Mouse (Mus musculus): Measurements from ENCODE around the gene Lcp2. TPM values are rescaled to one million over a fixed set of nuclear protein-coding genes. Genes with fewer than 3 reads are reported as not detected.

Gene Lcp2
- total and polyA plus RNA-seq, 3 experiments = 19.4 to 24.0 (median 20.1) TPM

DNA sequence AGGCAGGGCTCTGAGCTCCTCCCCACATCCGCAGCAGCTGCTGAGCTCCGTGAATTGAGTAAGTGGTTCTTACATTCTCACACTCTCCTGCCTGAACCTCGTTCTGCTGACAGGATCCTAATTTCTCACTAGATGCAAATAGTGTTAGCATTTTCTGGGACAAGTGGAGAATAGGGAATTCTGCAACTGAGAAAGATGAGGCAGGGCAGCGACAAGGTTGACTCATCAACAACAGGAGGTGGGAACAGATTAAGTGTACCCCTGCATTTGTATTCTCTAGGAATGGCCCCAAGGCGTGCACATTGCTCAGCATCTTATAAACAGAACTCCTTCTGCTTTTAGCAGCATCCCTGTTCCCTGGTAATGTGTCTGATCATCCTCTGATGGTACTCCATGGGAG, 6.7 kb upstream of the Lcp2 start:
- Histone ChIP-seq H3K27ac (ENCODE audit: insufficient read depth, low read depth) (no peak overlapping the region), H3K9me3 (replicated peaks; ENCODE audit: low read length) (no peaks in the 10 kb centered on the region), H3K79me2 (replicated peaks; ENCODE audit: control insufficient read depth, extremely low read depth, insufficient read depth, poor library complexity, severe bottlenecking) (no peaks in the 10 kb centered on the region), H3K4me2 (ENCODE audit: insufficient read depth, low read depth, poor library complexity, severe bottlenecking) (no peak overlapping the region), H3K4me3 (replicated peaks in 1 of 3; ENCODE audit: low read depth in 2 of 3, low read length in 2 of 3, poor library complexity in 1 of 3) (no peak overlapping the region), H3K36me3 (replicated peaks in 1 of 2; ENCODE audit: control insufficient read depth in 1 of 2, insufficient read depth in 1 of 2, low read length in 1 of 2) (no peaks in the 10 kb centered on the region), H3K27me3 (replicated peaks) (no peaks in the 10 kb centered on the region), H3K4me1 (ENCODE audit: control insufficient read depth in 1 of 2, insufficient read depth in 2 of 2) (peaks cover 17 to 27% of the 10 kb centered on the region in 2 experiments), H3K9ac (ENCODE audit: insufficient read depth, low read depth) (no peak overlapping the region)
- dilution Hi-C loops (cut with MboI; ENCODE audit: extremely low pct_ligation_motif_present, extremely low pct_unique_long_range_greater_than_20kb, low sequenced_read_pairs) (no loop called here), in situ Hi-C loops (cut with MboI; ENCODE audit: low pct_ligation_motif_present, low pct_unique_long_range_greater_than_20kb, low sequenced_read_pairs) (no loop called here)
- DNase-seq (ENCODE audit: extremely low read depth) = no peak
- TF ChIP-seq JUND (conservative IDR thresholded peaks at IDR 0.05; ENCODE audit: low read depth, low read length) (no peak), CHD1 (IDR thresholded peaks at IDR 0.05; ENCODE audit: low read depth, low read length) (no peak), SIN3A (IDR thresholded peaks at IDR 0.05; ENCODE audit: low read length) (no peak), EP300 (IDR thresholded peaks at IDR 0.05; ENCODE audit: low read length) (no peak), ZNF384 (IDR thresholded peaks at IDR 0.05; ENCODE audit: low read depth, low read length) (no peak), MAX (IDR thresholded peaks at IDR 0.05; ENCODE audit: low read length) (no peak), BHLHE40 (IDR thresholded peaks at IDR 0.05; ENCODE audit: low read depth, low read length) (no peak), ELF1 (IDR thresholded peaks at IDR 0.05; ENCODE audit: low read depth, low read length) (no peak), MXI1 (IDR thresholded peaks at IDR 0.05; ENCODE audit: low read depth, low read length) (no peak), CHD2 (IDR thresholded peaks at IDR 0.05; ENCODE audit: low read length) (no peak), MAZ (IDR thresholded peaks at IDR 0.05; ENCODE audit: low read depth, low read length) (no peak), NELFE (IDR thresholded peaks at IDR 0.05; ENCODE audit: low read depth, low read length) (no peak), TBP (conservative IDR thresholded peaks at IDR 0.05; ENCODE audit: low read depth, low read length) (no peak), GABPA (IDR thresholded peaks at IDR 0.05; ENCODE audit: insufficient replicate concordance, low read depth, low read length) (no peak), KAT2A (IDR thresholded peaks at IDR 0.05; ENCODE audit: insufficient replicate concordance, low read length) (no peak), USF2 (conservative IDR thresholded peaks at IDR 0.05; ENCODE audit: low read depth, low read length) (no peak), ETS1 (conservative IDR thresholded peaks at IDR 0.05; ENCODE audit: low read depth, low read length) (no peak), ZKSCAN1 (IDR thresholded peaks at IDR 0.05; ENCODE audit: borderline replicate concordance, low read depth, low read length) (no peak), MAFK (IDR thresholded peaks at IDR 0.05; ENCODE audit: insufficient replicate concordance, low read length) (no peak)

DNA sequence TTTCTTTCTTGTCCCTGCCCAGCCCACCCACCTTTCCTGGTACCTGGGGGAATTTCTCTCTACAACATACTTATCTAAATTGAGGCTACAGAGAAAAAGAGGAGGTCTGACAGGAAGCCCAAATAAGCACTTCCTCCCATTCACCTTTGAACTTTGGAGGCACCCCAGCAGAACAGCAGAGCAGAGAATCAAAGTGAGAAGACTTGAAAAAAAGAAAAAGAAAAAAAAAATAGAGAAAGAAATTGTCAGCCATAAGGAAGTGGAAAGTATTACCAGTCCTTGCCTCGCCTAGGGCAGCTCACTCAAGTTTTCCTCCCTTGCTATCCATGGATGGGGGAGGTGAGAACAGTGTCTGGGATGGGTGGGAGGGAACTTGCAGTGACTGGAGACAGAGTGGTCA, 3.9 kb upstream of the Lcp2 start:
- peaks cover 13 to 37% of the 10 kb centered on the region in 2 experiments for H3K4me1 ChIP-seq (ENCODE audit: control insufficient read depth in 1 of 2, insufficient read depth in 2 of 2)
- H3K79me2 ChIP-seq (replicated peaks; ENCODE audit: control insufficient read depth, extremely low read depth, insufficient read depth, poor library complexity, severe bottlenecking) = peaks cover 3% of the 10 kb centered on the region
- DNase-seq (ENCODE audit: extremely low read depth) = no peak
- H3K9me3 ChIP-seq (replicated peaks; ENCODE audit: low read length) = no peaks in the 10 kb centered on the region
- H3K4me3 ChIP-seq (replicated peaks in 1 of 3; ENCODE audit: low read depth in 2 of 3, low read length in 2 of 3, poor library complexity in 1 of 3) = no peak overlapping the region
- no peak overlapping the region for H3K4me2 ChIP-seq (ENCODE audit: insufficient read depth, low read depth, poor library complexity, severe bottlenecking)
- dilution Hi-C loops (cut with MboI; ENCODE audit: extremely low pct_ligation_motif_present, extremely low pct_unique_long_range_greater_than_20kb, low sequenced_read_pairs) (no loop called here), in situ Hi-C loops (cut with MboI; ENCODE audit: low pct_ligation_motif_present, low pct_unique_long_range_greater_than_20kb, low sequenced_read_pairs) (no loop called here)
- H3K27ac ChIP-seq (ENCODE audit: insufficient read depth, low read depth) = no peak overlapping the region
- H3K9ac ChIP-seq (ENCODE audit: insufficient read depth, low read depth) = 0 out of 2 replicates have a peak overlapping the region, but pooled peaks have one; percentile 6
- no peaks in the 10 kb centered on the region for H3K36me3 ChIP-seq (replicated peaks in 1 of 2; ENCODE audit: control insufficient read depth in 1 of 2, insufficient read depth in 1 of 2, low read length in 1 of 2)
- no peaks in the 10 kb centered on the region for H3K27me3 ChIP-seq (replicated peaks)
- TF ChIP-seq IRF4 (IDR thresholded peaks at IDR 0.05; ENCODE audit: low read depth, low read length) (peak; percentile 46; the same call in 1 of the 2 replicates), JUND (conservative IDR thresholded peaks at IDR 0.05; ENCODE audit: low read depth, low read length) (0 out of 2 replicates have a peak, but pooled peaks have one; percentile 50), TCF12 (IDR thresholded peaks at IDR 0.05; ENCODE audit: low read depth, low read length) (no peak), RAD21 (IDR thresholded peaks at IDR 0.05; ENCODE audit: low read depth, low read length) (no peak), MAZ (IDR thresholded peaks at IDR 0.05; ENCODE audit: low read depth, low read length) (no peak), POLR2A (IDR thresholded peaks at IDR 0.05; ENCODE audit: low read depth, low read length) (no peak), JUN (IDR thresholded peaks at IDR 0.05; ENCODE audit: insufficient read depth, low read depth, low read length) (peak; percentile 68), MAX (IDR thresholded peaks at IDR 0.05; ENCODE audit: low read length) (no peak), HCFC1 (IDR thresholded peaks at IDR 0.05; ENCODE audit: low read depth, low read length) (peak; percentile 16), ETS1 (conservative IDR thresholded peaks at IDR 0.05; ENCODE audit: low read depth, low read length) (peak; percentile 72), POLR2AphosphoS2 (IDR thresholded peaks at IDR 0.05; ENCODE audit: low read depth, low read length) (no peak), EP300 (IDR thresholded peaks at IDR 0.05; ENCODE audit: low read length) (peak; percentile 70), ZC3H11A (IDR thresholded peaks at IDR 0.05; ENCODE audit: low read depth, low read length) (no peak), ZKSCAN1 (IDR thresholded peaks at IDR 0.05; ENCODE audit: borderline replicate concordance, low read depth, low read length) (no peak), SMC3 (IDR thresholded peaks at IDR 0.05; ENCODE audit: low read depth, low read length) (no peak), E2F4 (IDR thresholded peaks at IDR 0.05; ENCODE audit: insufficient replicate concordance, low read depth, low read length) (no peak), MEF2A (IDR thresholded peaks at IDR 0.05; ENCODE audit: borderline replicate concordance, low read depth, low read length) (no peak; the same call in 1 of the 2 replicates), SIN3A (IDR thresholded peaks at IDR 0.05; ENCODE audit: low read length) (no peak), PAX5 (IDR thresholded peaks at IDR 0.05; ENCODE audit: low read length) (no peak), MXI1 (IDR thresholded peaks at IDR 0.05; ENCODE audit: low read depth, low read length) (no peak), USF2 (conservative IDR thresholded peaks at IDR 0.05; ENCODE audit: low read depth, low read length) (no peak), ZNF384 (IDR thresholded peaks at IDR 0.05; ENCODE audit: low read depth, low read length) (peak; percentile 91), BHLHE40 (IDR thresholded peaks at IDR 0.05; ENCODE audit: low read depth, low read length) (no peak), ZMIZ1 (IDR thresholded peaks at IDR 0.05; ENCODE audit: low read depth, low read length) (no peak)
